Mouse (Mus musculus) midbrain, embryonic 16.5 days (tissue): ENCODE data around the gene Lmo2. TPM values are rescaled to one million over a fixed set of nuclear protein-coding genes. Genes with fewer than 3 reads are reported as not detected.

Experiments used
- ATAC-seq: fragments of 200-750 bp; cut with Nextera tagmentation; 2 replicates; pipeline ENCODE4 v1.8.0; 2017; ENCODE audit warnings: moderate TSS enrichment
- H3K27ac ChIP-seq: fragments of 300-500 bp; sonication (generic); 2 replicates; pipeline ENCODE4 v1.5.1; 2014; ENCODE audit warnings: mild to moderate bottlenecking, low read length, mixed read lengths
- H3K27me3 ChIP-seq: fragments of 300-500 bp; sonication (generic); 2 replicates; pipeline ENCODE4 v1.6.1; 2014; ENCODE audit warnings: low read depth, low read length, mixed read lengths; ENCODE audit not compliant: control insufficient read depth, insufficient read depth
- H3K36me3 ChIP-seq: fragments of 300-500 bp; sonication (generic); 2 replicates; pipeline ENCODE4 v1.6.1; 2014; ENCODE audit warnings: mild to moderate bottlenecking, low read length, moderate library complexity, mixed read lengths; ENCODE audit not compliant: control insufficient read depth, insufficient read depth
- H3K4me1 ChIP-seq: fragments of 300-500 bp; sonication (generic); 2 replicates; pipeline ENCODE4 v1.6.1; 2014; ENCODE audit warnings: mild to moderate bottlenecking, low read length, mixed read lengths; ENCODE audit not compliant: control insufficient read depth, insufficient read depth
- H3K4me2 ChIP-seq: fragments of 300-500 bp; sonication (generic); 2 replicates; pipeline ENCODE4 v1.6.1; 2014; ENCODE audit warnings: mild to moderate bottlenecking, low read length, mixed read lengths
- H3K4me3 ChIP-seq: fragments of 300-500 bp; sonication (generic); 2 replicates; pipeline ENCODE4 v1.5.1; 2014; ENCODE audit warnings: low read depth, mild to moderate bottlenecking, low read length, moderate library complexity, mixed read lengths
- H3K9ac ChIP-seq: fragments of 300-500 bp; sonication (generic); 2 replicates; pipeline ENCODE4 v1.6.1; 2014; ENCODE audit warnings: low read depth, low read length, mixed read lengths
- H3K9me3 ChIP-seq: fragments of 300-500 bp; sonication (generic); replicated peaks from 2 replicates; pipeline ENCODE4 v1.6.1; 2014; ENCODE audit warnings: mild to moderate bottlenecking, low read length, mixed read lengths; ENCODE audit not compliant: control insufficient read depth, poor library complexity, severe bottlenecking
- WGBS: fragments of 180-500 bp; shearing (Covaris S2); extraction: QIAGEN DNeasy Blood & Tissue Kit; methylation state at CpG from one replicate; pipeline ENCODE4 v1.1.7; 2014; 5-methylcytosine and 5-hydroxymethylcytosine counted together
- polyA plus RNA-seq: library from polyadenylated mRNA; unstranded; fragments of >200 nt; fragmentation: Nextera tagmentation; extraction: Ambion mirVana; gene quantifications from 2 replicates; pipeline ENCODE4 v1.2.1, GENCODE M21; 2015

Gene Lmo2
- polyA plus RNA-seq, 1 experiment from 2014 or later: 25.5 TPM

- H3K36me3 ChIP-seq: no peaks in the 10 kb centered on the region
- no peaks in the 10 kb centered on the region; the same call in 1 of the 2 replicates for H3K27me3 ChIP-seq
- no peak overlapping the region for H3K4me2 ChIP-seq
- no peak overlapping the region for H3K27ac ChIP-seq
- 86% methylated on average over 2 of the region's 2 CpGs for WGBS
- H3K4me1 ChIP-seq: no peaks in the 10 kb centered on the region
- no peak overlapping the region for H3K4me3 ChIP-seq
- ATAC-seq: no peak
- H3K9ac ChIP-seq: no peak overlapping the region
- no peaks in the 10 kb centered on the region for H3K9me3 ChIP-seq
Observed at GRCm38 (mm10) chr2:103937670-103938069, 20.1 kb upstream of the Lmo2 start.

DNA sequence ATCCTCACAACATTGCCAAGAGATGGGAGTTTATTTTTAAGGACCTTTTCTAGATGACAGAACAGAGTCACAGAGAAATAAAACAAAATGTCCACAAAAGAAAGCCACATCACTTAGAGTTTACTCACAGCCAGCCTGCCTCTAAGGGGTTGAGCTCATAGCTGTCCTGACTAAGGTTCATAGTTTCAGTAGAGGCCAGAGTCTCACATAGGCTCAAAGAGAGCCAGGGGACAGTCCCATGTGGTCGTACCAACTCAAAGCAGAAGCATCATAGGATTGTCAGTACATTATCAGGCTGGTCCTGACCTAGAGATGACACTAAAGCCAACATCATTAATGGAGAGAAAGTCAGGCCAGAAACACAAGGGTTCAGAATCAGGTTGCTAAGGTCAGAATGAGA lies 19.2 kb upstream of the Lmo2 start:
- 68% methylated on average over 1 of the region's 1 CpGs for WGBS
- Histone ChIP-seq H3K9ac (no peak overlapping the region), H3K27me3 (no peaks in the 10 kb centered on the region; the same call in 1 of the 2 replicates), H3K4me2 (no peak overlapping the region), H3K4me1 (no peaks in the 10 kb centered on the region), H3K36me3 (no peaks in the 10 kb centered on the region), H3K4me3 (no peak overlapping the region), H3K9me3 (no peaks in the 10 kb centered on the region), H3K27ac (no peak overlapping the region)
- ATAC-seq: no peak

- no peaks in the 10 kb centered on the region for H3K9me3 ChIP-seq
- H3K4me1 ChIP-seq: no peaks in the 10 kb centered on the region
- no peak overlapping the region for H3K9ac ChIP-seq
- H3K27me3 ChIP-seq: no peaks in the 10 kb centered on the region; the same call in 1 of the 2 replicates
- H3K36me3 ChIP-seq: no peaks in the 10 kb centered on the region
- no peak overlapping the region for H3K4me3 ChIP-seq
- H3K27ac ChIP-seq: no peak overlapping the region
- no peak overlapping the region for H3K4me2 ChIP-seq
- no peak for ATAC-seq
Observed at GRCm38 (mm10) chr2:103939003-103939402, 18.8 kb upstream of the Lmo2 start.

GRCm38 (mm10) chr2:103941085-103941484 lies 16.7 kb upstream of the Lmo2 start:
- 64% methylated on average over 3 of the region's 3 CpGs for WGBS
- H3K4me3 ChIP-seq: no peak overlapping the region
- H3K4me1 ChIP-seq: no peaks in the 10 kb centered on the region
- H3K9ac ChIP-seq: no peak overlapping the region
- H3K27me3 ChIP-seq: no peaks in the 10 kb centered on the region
- H3K36me3 ChIP-seq: no peaks in the 10 kb centered on the region
- H3K4me2 ChIP-seq: no peak overlapping the region
- H3K9me3 ChIP-seq: no peaks in the 10 kb centered on the region
- H3K27ac ChIP-seq: no peak overlapping the region
- no peak for ATAC-seq

DNA sequence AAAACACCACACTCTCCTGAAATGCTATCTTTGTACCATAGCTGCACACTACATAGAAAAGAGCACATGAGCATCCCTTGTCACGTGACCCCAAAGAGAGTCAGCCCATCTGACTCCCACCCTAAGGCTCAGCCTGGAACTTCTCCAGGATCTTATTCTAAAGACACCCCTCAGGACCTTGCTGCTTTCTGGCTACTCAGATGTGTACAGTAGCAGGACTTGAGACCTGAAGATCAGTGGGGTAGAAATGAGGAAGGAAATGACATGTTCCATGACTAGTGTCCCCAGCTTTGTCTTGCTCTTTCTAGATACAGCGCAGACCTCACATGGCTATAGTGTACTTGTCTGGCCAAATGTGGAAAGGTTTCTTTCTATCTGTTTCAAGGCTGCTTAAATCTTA lies 12.9 kb upstream of the Lmo2 start:
- Histone ChIP-seq H3K9me3 (no peaks in the 10 kb centered on the region), H3K27ac (no peak overlapping the region), H3K27me3 (no peaks in the 10 kb centered on the region), H3K4me3 (no peak overlapping the region), H3K4me2 (no peak overlapping the region), H3K36me3 (no peaks in the 10 kb centered on the region), H3K9ac (no peak overlapping the region), H3K4me1 (no peaks in the 10 kb centered on the region)
- ATAC-seq: no peak
- 90% methylated on average over 2 of the region's 2 CpGs for WGBS

DNA sequence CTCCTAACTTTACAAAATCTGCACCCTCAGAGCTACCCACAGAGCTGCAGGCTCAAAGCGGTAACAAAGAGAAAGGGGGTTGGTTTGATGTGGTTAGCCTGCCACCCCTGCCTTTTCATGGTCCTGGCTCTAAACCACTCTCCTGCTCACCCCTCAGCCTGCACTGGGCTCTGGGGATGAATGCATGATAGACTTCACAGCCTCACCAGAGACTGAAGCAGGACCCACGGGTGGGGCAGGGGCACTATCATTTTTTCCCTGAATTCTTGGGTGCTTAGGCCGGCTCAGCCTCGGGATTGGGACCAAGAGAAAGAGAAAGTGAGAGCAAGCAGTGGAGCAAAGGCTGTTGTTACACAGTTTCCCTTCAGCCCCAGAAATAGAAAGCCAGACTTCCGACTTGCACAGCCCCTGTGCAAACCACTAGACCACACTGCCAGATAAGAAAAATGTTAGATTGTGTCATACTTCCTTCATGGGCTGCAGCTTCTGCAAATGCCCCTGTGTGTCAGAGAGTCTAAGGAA lies 12.2 kb upstream of the Lmo2 start:
- 80% methylated on average over 5 of the region's 5 CpGs for WGBS
- Histone ChIP-seq H3K36me3 (no peaks in the 10 kb centered on the region), H3K4me2 (no peak overlapping the region)

DNA sequence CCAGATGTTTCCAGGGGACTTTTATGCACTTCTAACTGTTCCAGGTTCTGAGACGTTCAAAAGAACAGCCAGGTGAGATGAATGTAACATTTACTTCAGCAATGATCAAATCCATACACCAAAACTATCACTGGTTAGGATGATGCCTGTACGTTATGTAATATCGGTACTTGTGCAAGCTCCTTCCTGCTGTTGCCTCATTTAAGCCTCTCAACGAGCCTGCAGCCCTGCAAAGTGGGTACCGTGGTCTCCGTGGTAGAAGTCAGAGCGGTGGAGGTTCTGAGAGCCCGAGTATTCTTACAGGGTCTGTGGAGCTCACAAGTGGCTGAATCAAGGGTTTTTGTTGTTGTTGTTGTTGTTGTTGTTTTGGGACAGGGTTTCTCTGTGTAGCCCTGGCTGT lies 10.9 kb upstream of the Lmo2 start:
- Histone ChIP-seq H3K9ac (no peak overlapping the region), H3K27me3 (no peaks in the 10 kb centered on the region), H3K36me3 (no peaks in the 10 kb centered on the region), H3K9me3 (no peaks in the 10 kb centered on the region), H3K4me2 (no peak overlapping the region), H3K4me1 (no peaks in the 10 kb centered on the region), H3K4me3 (no peak overlapping the region), H3K27ac (no peak overlapping the region)
- WGBS: 84% methylated on average over 8 of the region's 8 CpGs
- no peak for ATAC-seq

More for the DNA sequence above, 12.2 kb upstream of the Lmo2 start:
- Histone ChIP-seq H3K4me1 (no peaks in the 10 kb centered on the region), H3K4me3 (no peak overlapping the region), H3K9me3 (no peaks in the 10 kb centered on the region), H3K9ac (no peak overlapping the region), H3K27ac (no peak overlapping the region), H3K27me3 (no peaks in the 10 kb centered on the region)
- ATAC-seq: no peak

DNA sequence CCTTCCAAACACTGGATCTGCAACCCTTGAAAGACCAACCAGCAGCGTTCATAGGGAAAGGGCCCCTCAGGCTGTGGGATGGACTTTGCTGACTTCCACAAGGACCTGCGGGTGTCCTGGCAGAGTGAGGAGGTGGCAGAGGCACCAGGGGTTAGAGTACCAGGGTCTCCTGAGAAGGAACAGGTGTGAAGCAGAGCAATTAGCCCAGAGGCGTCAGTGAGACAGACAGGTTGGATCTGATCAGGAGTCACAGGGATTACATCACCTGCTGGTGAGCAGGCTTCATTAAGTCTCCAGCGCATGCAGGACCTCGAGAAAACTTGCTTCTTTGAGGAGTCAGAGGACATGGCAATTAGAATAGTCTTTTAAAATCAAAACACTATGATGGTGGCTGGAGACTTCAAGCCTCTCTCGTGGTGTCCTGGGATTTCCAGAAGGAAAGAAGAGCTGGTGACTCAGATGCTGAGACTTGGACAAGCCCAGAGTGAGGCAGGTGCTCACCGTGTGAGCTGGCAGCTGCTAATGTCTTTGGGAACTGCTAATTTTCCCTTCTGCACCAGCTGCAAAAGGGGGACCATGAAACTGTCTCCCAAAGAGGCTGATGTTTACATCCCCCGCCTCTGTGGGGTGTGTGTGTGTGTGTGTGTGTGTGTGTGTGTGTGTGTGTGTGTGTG lies 9.7 kb upstream of the Lmo2 start:
- Histone ChIP-seq H3K4me2 (no peak overlapping the region), H3K36me3 (no peaks in the 10 kb centered on the region), H3K4me1 (no peaks in the 10 kb centered on the region), H3K9ac (no peak overlapping the region), H3K4me3 (no peak overlapping the region), H3K9me3 (no peaks in the 10 kb centered on the region), H3K27ac (no peak overlapping the region), H3K27me3 (no peaks in the 10 kb centered on the region)
- 67% methylated on average over 8 of the region's 8 CpGs for WGBS
- no peak for ATAC-seq

GRCm38 (mm10) chr2:103953050-103953835 lies 4.5 kb upstream of the Lmo2 start:
- no peak overlapping the region for H3K27ac ChIP-seq
- 95% methylated on average over 6 of the region's 6 CpGs for WGBS
- no peaks in the 10 kb centered on the region for H3K9me3 ChIP-seq
- no peak overlapping the region for H3K4me2 ChIP-seq
- no peak overlapping the region for H3K4me3 ChIP-seq
- H3K9ac ChIP-seq: no peak overlapping the region
- no peaks in the 10 kb centered on the region for H3K36me3 ChIP-seq
- H3K27me3 ChIP-seq: no peaks in the 10 kb centered on the region
- no peaks in the 10 kb centered on the region for H3K4me1 ChIP-seq
- no peak for ATAC-seq
